Mouse (Mus musculus) adrenal gland, postnatal 4 days (tissue): ENCODE data around the gene Ptprb. TPM values are rescaled to one million over a fixed set of nuclear protein-coding genes. Genes with fewer than 3 reads are reported as not detected.

ENCODE experiments used
- DNase-seq, 2 experiments: peaks; one replicate each; pipeline ENCODE4 v3.0.0; 2021 to 2022; ENCODE audit warnings: low spot score in 2 of 2, mixed read lengths in 2 of 2
- long read RNA-seq, 2 experiments: library from polyadenylated mRNA; stranded (forward); transcript quantifications; one replicate each; pipeline ENCODE4 v2.0.0; 2021
- total RNA-seq, 2 experiments: library from RNA; stranded (reverse); gene quantifications; 2 replicates each; pipeline ENCODE4 v1.2.3; 2021

The Ptprb gene
- 10 to 100 TPM; 35.0 to 35.5 TPM for total RNA-seq
- long read RNA-seq, experiment 1, partial matches to known transcripts = 4 of 6 reads
- long read RNA-seq, experiment 1, other reads (novel, unspliced or antisense) = 2 of 6 reads
- long read RNA-seq, experiment 2, partial matches to known transcripts = 6 of 9 reads
- long read RNA-seq, experiment 2, other reads (novel, unspliced or antisense) = 3 of 9 reads

GRCm38 (mm10) chr10:116275280-116275679, at the start of gene Ptprb:
Gene Ptprb, plus strand, starts transcription at chr10:116275523.
- DNase-seq = no peak

GRCm38 (mm10) chr10:116235299-116235698, 40.0 kb upstream of the Ptprb start:
- DNase-seq = no peak

GRCm38 (mm10) chr10:116242200-116242599, 33.1 kb upstream of the Ptprb start:
- DNase-seq = no peak

GRCm38 (mm10) chr10:116243373-116243772, 31.9 kb upstream of the Ptprb start:
- no peak for DNase-seq

- DNase-seq = no peak
Observed at GRCm38 (mm10) chr10:116245632-116246031, 29.7 kb upstream of the Ptprb start.

GRCm38 (mm10) chr10:116252668-116253067, 22.7 kb upstream of the Ptprb start:
- DNase-seq = no peak

GRCm38 (mm10) chr10:116253972-116254371, 21.4 kb upstream of the Ptprb start:
- no peak for DNase-seq

DNA sequence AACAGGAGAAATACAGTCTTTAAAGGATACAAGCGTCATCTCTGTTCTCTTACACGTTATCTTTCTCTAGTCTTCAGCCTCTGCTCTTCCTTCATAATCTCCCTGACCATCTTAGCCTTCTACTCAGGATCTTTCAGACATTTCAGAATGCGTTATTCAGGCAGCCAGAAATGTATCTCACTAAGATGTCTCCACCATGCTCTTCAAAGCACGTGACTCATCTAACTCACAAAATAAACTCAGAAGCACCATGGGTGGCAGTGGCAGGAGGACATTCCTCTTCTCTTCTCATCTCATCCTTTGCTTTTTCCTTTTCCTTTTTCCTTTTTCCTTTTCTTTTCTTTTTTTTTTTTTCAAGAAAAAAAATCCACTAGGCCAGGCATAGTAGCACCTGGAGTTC, 16.0 kb upstream of the Ptprb start:
- DNase-seq = no peak

DNA sequence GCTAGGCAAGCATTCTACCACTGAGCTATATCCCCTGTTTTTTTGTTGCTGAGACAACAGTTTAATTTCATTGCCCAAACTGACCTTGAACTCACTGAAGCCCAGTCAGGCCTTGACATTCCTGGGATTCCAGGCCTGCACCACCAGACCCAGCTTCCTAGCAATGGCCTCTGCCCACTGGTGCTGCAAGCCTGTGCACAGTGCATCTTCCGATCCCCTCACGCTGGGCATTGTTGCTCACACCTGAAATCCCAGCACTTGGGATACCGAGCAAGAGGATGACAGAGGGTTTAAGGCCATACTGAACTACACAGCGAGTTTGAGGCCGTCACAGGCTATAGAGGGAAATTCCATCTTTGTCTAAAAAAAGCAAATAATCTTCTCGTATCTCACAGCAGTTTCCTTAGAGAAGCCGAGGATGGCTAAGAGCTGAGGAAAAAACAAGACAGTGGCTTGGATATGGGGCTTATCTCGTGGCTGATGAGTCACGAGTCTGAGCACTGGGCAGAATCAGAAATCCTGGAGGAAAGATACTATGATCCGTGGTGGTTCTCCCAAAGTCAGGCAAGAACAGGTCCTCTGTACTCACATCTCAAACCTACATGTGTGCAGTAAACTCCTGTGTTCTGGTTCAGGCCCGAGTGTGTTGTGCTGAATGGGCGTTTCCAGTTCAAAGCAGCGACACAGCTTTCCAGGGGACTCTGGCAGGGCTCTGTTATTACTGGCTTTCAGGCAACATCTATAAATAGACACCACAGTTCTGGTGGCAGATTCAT, 14.5 kb upstream of the Ptprb start:
- DNase-seq = no peak

DNA sequence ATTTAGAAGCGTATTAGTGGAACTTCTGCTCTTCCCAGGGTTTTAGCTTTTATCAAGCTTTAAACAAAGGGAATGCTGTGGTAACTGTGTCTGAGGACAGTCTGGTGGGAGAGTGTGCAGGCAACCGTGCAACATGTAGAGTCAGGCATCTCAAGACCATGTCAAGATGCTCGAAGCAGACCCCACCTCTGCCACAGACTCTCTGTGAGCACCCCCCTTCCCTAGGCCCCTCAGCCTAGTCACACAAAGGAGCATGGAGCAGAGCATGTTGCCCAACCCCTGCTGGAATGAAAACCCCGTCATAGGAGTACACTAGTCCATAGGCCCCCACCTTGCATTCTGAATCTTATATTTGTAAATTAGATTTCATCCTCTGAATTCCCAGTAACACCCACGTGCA, 13.8 kb upstream of the Ptprb start:
- DNase-seq = no peak

GRCm38 (mm10) chr10:116264521-116264920, 10.8 kb upstream of the Ptprb start:
- no peak for DNase-seq

- no peak for DNase-seq
Observed at GRCm38 (mm10) chr10:116266561-116267433, 8.5 kb upstream of the Ptprb start.

- no peak for DNase-seq
Observed at GRCm38 (mm10) chr10:116267434-116267822, 7.9 kb upstream of the Ptprb start.

GRCm38 (mm10) chr10:116268343-116268742, 7.0 kb upstream of the Ptprb start:
- no peak for DNase-seq

GRCm38 (mm10) chr10:116270646-116271469, 4.5 kb upstream of the Ptprb start:
- no peak for DNase-seq

- no peak for DNase-seq
Observed at GRCm38 (mm10) chr10:116271470-116271915, 3.8 kb upstream of the Ptprb start.

DNA sequence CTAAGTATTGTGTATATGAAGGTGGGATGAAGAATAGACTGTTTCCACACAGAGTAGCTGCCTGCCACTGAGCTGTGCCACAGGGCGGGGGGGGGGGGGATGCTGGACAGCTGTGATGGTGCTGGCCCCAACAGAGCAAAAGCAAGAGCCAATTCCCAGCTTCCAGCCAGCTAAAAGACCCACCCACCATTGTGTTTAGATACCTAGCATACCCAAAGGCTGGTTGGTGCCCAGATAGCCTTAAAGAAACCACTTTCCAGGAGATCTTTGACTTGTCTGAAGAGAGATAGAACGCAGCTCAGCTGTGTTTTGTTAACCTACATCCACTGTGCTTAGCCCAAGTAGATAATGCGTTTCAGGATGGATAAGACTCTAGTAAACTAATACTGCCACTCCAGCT, 3.2 kb upstream of the Ptprb start:
- DNase-seq = no peak

DNA sequence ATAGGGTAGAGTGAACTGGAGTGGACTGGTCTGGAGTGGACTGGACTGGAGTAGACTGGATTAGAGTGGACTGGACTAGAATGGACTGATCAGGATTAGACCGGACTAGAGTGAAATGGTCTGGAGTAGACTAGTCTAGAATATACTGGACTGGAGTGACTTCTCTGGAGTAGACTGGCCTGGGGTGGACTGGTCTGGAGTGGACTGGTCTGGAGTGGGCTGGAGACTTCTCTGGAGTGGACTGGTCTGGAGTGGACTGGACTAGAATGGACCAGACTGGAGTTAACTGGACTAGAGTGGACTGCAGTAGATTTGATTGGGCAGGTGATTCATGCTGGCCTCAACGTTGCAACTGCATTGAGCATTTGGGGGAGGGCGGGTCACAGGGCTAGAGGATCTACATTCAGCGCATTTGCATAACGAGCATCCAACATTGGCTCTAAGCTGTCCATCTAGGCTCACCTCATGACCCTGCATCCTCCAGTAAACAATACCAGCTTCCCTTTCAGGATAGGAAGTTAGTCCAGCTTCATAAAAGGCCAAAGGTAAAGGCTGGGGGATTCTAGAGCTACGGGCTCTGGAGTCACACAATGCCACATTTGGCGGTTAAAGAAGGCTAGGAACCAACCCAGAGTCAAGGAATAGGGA, 11.5 kb downstream of the Ptprb start:
- DNase-seq = no peak

- no peak for DNase-seq
Observed at GRCm38 (mm10) chr10:116288130-116288529, 12.8 kb downstream of the Ptprb start.

DNA sequence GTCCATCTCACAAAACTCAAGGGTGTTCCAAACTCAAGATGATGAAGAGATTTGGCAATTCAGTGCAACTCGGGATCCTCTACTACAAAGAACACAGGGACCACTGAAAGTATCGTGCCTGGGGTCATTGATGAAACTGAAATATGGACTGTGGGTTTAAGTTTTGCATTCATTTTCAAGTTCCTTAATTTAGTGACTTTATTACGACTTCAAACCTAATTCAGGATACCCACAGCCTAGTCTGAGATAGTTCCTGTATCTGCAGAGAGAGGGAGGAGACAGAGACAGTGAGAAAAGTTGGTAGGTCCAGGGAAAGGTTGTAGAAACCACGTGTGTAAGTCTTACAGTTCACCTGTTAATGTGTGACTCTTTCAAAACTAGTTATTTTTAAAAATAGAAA, 15.2 kb downstream of the Ptprb start:
- no peak for DNase-seq
